Mouse (Mus musculus): Measurements from ENCODE around the gene BC049762. TPM values are rescaled to one million over a fixed set of nuclear protein-coding genes. Genes with fewer than 3 reads are reported as not detected.

Gene BC049762
- total RNA-seq (2017), result not detected in 2 replicates

- ATAC-seq (replicated peaks; ENCODE audit: low read depth, poor library complexity, severe bottlenecking), result peak; percentile 89
These were observed at the start of gene BC049762 for GRCm38 (mm10) chr11:51262342-51263285. Gene BC049762, minus strand, starts transcription at chr11:51263046.

- no peak for ATAC-seq (replicated peaks; ENCODE audit: low read depth, poor library complexity, severe bottlenecking)
These were observed 49.0 kb upstream of the BC049762 start for GRCm38 (mm10) chr11:51311846-51312245.

GRCm38 (mm10) chr11:51308306-51308705 is 45.5 kb upstream of the BC049762 start:
- no peak for ATAC-seq (replicated peaks; ENCODE audit: low read depth, poor library complexity, severe bottlenecking)

- no peak for ATAC-seq (replicated peaks; ENCODE audit: low read depth, poor library complexity, severe bottlenecking)
These were observed 41.2 kb upstream of the BC049762 start for GRCm38 (mm10) chr11:51303981-51304553.

- no peak for ATAC-seq (replicated peaks; ENCODE audit: low read depth, poor library complexity, severe bottlenecking)
These were observed 39.5 kb upstream of the BC049762 start for GRCm38 (mm10) chr11:51302396-51302795.

- ATAC-seq (replicated peaks; ENCODE audit: low read depth, poor library complexity, severe bottlenecking), result no peak
These were observed 35.8 kb upstream of the BC049762 start for GRCm38 (mm10) chr11:51298691-51299090.

- ATAC-seq (replicated peaks; ENCODE audit: low read depth, poor library complexity, severe bottlenecking), result no peak
These were observed 32.9 kb upstream of the BC049762 start for GRCm38 (mm10) chr11:51295742-51296141.

GRCm38 (mm10) chr11:51293956-51294530 is 31.2 kb upstream of the BC049762 start:
- no peak for ATAC-seq (replicated peaks; ENCODE audit: low read depth, poor library complexity, severe bottlenecking)

- no peak for ATAC-seq (replicated peaks; ENCODE audit: low read depth, poor library complexity, severe bottlenecking)
These were observed 27.5 kb upstream of the BC049762 start for GRCm38 (mm10) chr11:51290066-51290955.

GRCm38 (mm10) chr11:51289564-51290041 is 26.8 kb upstream of the BC049762 start, which contains the start of gene Col23a1:
Gene Col23a1, plus strand, starts transcription at chr11:51289920.
- peak; percentile 67 for ATAC-seq (replicated peaks; ENCODE audit: low read depth, poor library complexity, severe bottlenecking)

- no peak for ATAC-seq (replicated peaks; ENCODE audit: low read depth, poor library complexity, severe bottlenecking)
These were observed 11.6 kb upstream of the BC049762 start for GRCm38 (mm10) chr11:51274418-51274817.

- ATAC-seq (replicated peaks; ENCODE audit: low read depth, poor library complexity, severe bottlenecking), result no peak
These were observed 2.5 kb upstream of the BC049762 start for GRCm38 (mm10) chr11:51265326-51265725.

GRCm38 (mm10) chr11:51264352-51264751 is 1.5 kb upstream of the BC049762 start:
- peak; percentile 42 for ATAC-seq (replicated peaks; ENCODE audit: low read depth, poor library complexity, severe bottlenecking)

GRCm38 (mm10) chr11:51263286-51263831 is 513 bp upstream of the BC049762 start:
- peak; percentile 7; the same call in 1 of the 2 replicates for ATAC-seq (replicated peaks; ENCODE audit: low read depth, poor library complexity, severe bottlenecking)

GRCm38 (mm10) chr11:51261680-51262219 is 1.1 kb downstream of the BC049762 start, which contains the start of gene Clk4:
Gene Clk4, plus strand, starts transcription at chr11:51261730.
- ATAC-seq (replicated peaks; ENCODE audit: low read depth, poor library complexity, severe bottlenecking), result no peak

GRCm38 (mm10) chr11:51257006-51257405 is 5.8 kb downstream of the BC049762 start:
- ATAC-seq (replicated peaks; ENCODE audit: low read depth, poor library complexity, severe bottlenecking), result no peak

- no peak for ATAC-seq (replicated peaks; ENCODE audit: low read depth, poor library complexity, severe bottlenecking)
These were observed 19.9 kb downstream of the BC049762 start for GRCm38 (mm10) chr11:51242897-51243296.

GRCm38 (mm10) chr11:51234626-51235025 is 28.2 kb downstream of the BC049762 start:
- ATAC-seq (replicated peaks; ENCODE audit: low read depth, poor library complexity, severe bottlenecking), result no peak

- no peak for ATAC-seq (replicated peaks; ENCODE audit: low read depth, poor library complexity, severe bottlenecking)
These were observed 35.7 kb downstream of the BC049762 start for GRCm38 (mm10) chr11:51227104-51227503.
